21 mouse cellular contexts compared by ENCODE assay signal in the genomic region with DNA sequence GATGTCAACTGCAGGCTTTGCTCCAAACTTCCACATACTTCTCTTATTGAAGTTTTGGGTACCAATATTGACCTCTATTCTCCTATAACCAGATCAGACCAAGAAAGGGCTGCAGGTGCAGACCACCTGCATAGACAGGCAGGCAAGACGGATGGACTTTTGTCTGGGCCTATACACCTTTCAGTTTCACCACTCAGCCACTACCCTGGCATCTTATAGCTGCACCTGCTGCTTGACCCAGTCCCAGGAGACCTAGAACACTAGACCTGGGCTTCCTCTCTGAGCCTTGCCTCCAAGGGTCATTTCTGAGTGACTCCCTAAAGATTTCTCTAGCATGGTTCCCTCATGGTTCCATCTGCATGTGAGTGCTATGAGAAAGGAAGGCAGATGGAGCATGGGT. TPM values are rescaled to one million over a fixed set of nuclear protein-coding genes. Genes with fewer than 3 reads are reported as not detected.
DNase-seq lines count a peak whose midpoint lies in the region; ATAC-seq lines count a peak whose summit lies in the region.
"Had no signal": no experiment of that assay in that cellular context is flagged by ENCODE, and none has a peak within 500 bp of the region (broad histone marks: within the 10 kb centered on the region; RNA-seq: fewer than 3 reads in every experiment).

No protein-coding gene starts in this region.

- no peak overlapping the region for H3K4me3 ChIP-seq in heart, embryonic 11.5 days (ENCODE audit: low read depth, low read length)
- no peak overlapping the region for H3K4me3 ChIP-seq in midbrain, embryonic 11.5 days (ENCODE audit: low read depth, low read length)
- H3K4me3 ChIP-seq in midbrain, embryonic 10.5 days: no peak overlapping the region
- no peak overlapping the region for H3K4me3 ChIP-seq in liver, embryonic 12.5 days
- H3K4me3 ChIP-seq: embryonic facial prominence, embryonic 15.5 days; forebrain, embryonic 12.5 days; hindbrain, embryonic 12.5 days; kidney, embryonic 15.5 days; myocyte had no signal

- no peak overlapping the region for H3K9ac ChIP-seq in heart, embryonic 11.5 days (ENCODE audit: low read depth, low read length)
- no peak overlapping the region for H3K9ac ChIP-seq in midbrain, embryonic 11.5 days (ENCODE audit: low read length)
- peak overlapping the region; percentile 72 for H3K9ac ChIP-seq in liver, embryonic 12.5 days
- H3K9ac ChIP-seq: embryonic facial prominence, embryonic 15.5 days; forebrain, embryonic 12.5 days; hindbrain, embryonic 12.5 days; kidney, embryonic 15.5 days had no signal

- H3K9me3 ChIP-seq in heart, embryonic 11.5 days (replicated peaks; ENCODE audit: control insufficient read depth, low read length): no peaks in the 10 kb centered on the region
- H3K9me3 ChIP-seq in midbrain, embryonic 11.5 days (ENCODE audit: control insufficient read depth, low read length): no peaks in the 10 kb centered on the region
- H3K9me3 ChIP-seq in midbrain, embryonic 10.5 days (replicated peaks): no peaks in the 10 kb centered on the region
- H3K9me3 ChIP-seq in liver, embryonic 12.5 days (replicated peaks): no peaks in the 10 kb centered on the region
- H3K9me3 ChIP-seq: embryonic facial prominence, embryonic 15.5 days; forebrain, embryonic 12.5 days; hindbrain, embryonic 12.5 days; kidney, embryonic 15.5 days had no signal

- H3K27ac ChIP-seq in heart, embryonic 11.5 days (ENCODE audit: low read depth, low read length): peak overlapping the region; percentile 87
- no peak overlapping the region for H3K27ac ChIP-seq in midbrain, embryonic 11.5 days (ENCODE audit: low read depth, low read length)
- H3K27ac ChIP-seq in midbrain, embryonic 10.5 days (replicated peaks): no peak overlapping the region
- peak overlapping the region; percentile 100 for H3K27ac ChIP-seq in liver, embryonic 12.5 days
- H3K27ac ChIP-seq: embryonic facial prominence, embryonic 15.5 days; forebrain, embryonic 12.5 days; hindbrain, embryonic 12.5 days; kidney, embryonic 15.5 days had no signal

- 86% methylated on average over 1 of the region's 1 CpGs for WGBS in heart, embryonic 11.5 days (ENCODE audit: insufficient replicate concordance)
- WGBS in midbrain, embryonic 11.5 days: 96% methylated on average over 1 of the region's 1 CpGs
- 94% methylated on average over 1 of the region's 1 CpGs for WGBS in midbrain, embryonic 10.5 days
- WGBS in liver, embryonic 12.5 days (ENCODE audit: insufficient replicate concordance): 90% methylated on average over 1 of the region's 1 CpGs

- H3K36me3 ChIP-seq in heart, embryonic 11.5 days (ENCODE audit: control insufficient read depth, insufficient read depth, low read length): no peaks in the 10 kb centered on the region
- H3K36me3 ChIP-seq in midbrain, embryonic 11.5 days (ENCODE audit: control insufficient read depth, insufficient read depth, low read length): no peaks in the 10 kb centered on the region; the same call in 1 of the 2 replicates
- peaks cover 36% of the 10 kb centered on the region for H3K36me3 ChIP-seq in midbrain, embryonic 10.5 days
- peaks cover 43% of the 10 kb centered on the region for H3K36me3 ChIP-seq in liver, embryonic 12.5 days
- H3K36me3 ChIP-seq: embryonic facial prominence, embryonic 15.5 days; hindbrain, embryonic 12.5 days had no signal

- peaks cover 63% of the 10 kb centered on the region for H3K4me1 ChIP-seq in heart, embryonic 11.5 days (ENCODE audit: control insufficient read depth, insufficient read depth, low read length)
- H3K4me1 ChIP-seq in midbrain, embryonic 11.5 days (ENCODE audit: control insufficient read depth, insufficient read depth, low read length): 0 out of 2 replicates have a peak, but pooled peaks cover 3% of the 10 kb centered on the region
- H3K4me1 ChIP-seq in midbrain, embryonic 10.5 days: peaks cover 37% of the 10 kb centered on the region
- peaks cover 100% of the 10 kb centered on the region for H3K4me1 ChIP-seq in liver, embryonic 12.5 days

- DNase-seq in heart, adult 11 months: no peak
- DNase-seq in midbrain, embryonic 11.5 days (ENCODE audit: low spot score, missing footprints): peak; percentile 41
- no peak for DNase-seq in midbrain, embryonic 10.5 days (ENCODE audit: low spot score)
- DNase-seq in thymus, postnatal 4 days: peak; percentile 25
- DNase-seq in adrenal gland, adult 2 months: no peak
- DNase-seq: adrenal gland, postnatal 36 days; cerebellum, adult 9-11 months; embryo, embryonic 11 days; gastrocnemius, postnatal 25 days; left cerebral cortex, postnatal 4 days; lung, adult 2 months; lung, postnatal 36 days; midbrain, embryonic 14.5 days; retina, postnatal 1 day had no signal

- no peak overlapping the region for H3K4me2 ChIP-seq in heart, embryonic 11.5 days
- H3K4me2 ChIP-seq in midbrain, embryonic 11.5 days: no peak overlapping the region
- H3K4me2 ChIP-seq in liver, embryonic 12.5 days: peak overlapping the region; percentile 66
- H3K4me2 ChIP-seq: embryonic facial prominence, embryonic 15.5 days; forebrain, embryonic 12.5 days; hindbrain, embryonic 12.5 days; kidney, embryonic 15.5 days had no signal

- ATAC-seq in heart, embryonic 11.5 days (replicated peaks; ENCODE audit: insufficient number of reproducible peaks, low FRiP score, low TSS enrichment): no peak
- ATAC-seq in midbrain, embryonic 11.5 days (ENCODE audit: low FRiP score): no peak
- ATAC-seq in liver, embryonic 12.5 days: no peak

- H3K27me3 ChIP-seq in heart, embryonic 11.5 days (ENCODE audit: control insufficient read depth, insufficient read depth, low read length): no peaks in the 10 kb centered on the region
- no peaks in the 10 kb centered on the region for H3K27me3 ChIP-seq in midbrain, embryonic 11.5 days (ENCODE audit: control insufficient read depth, insufficient read depth, low read length)
- H3K27me3 ChIP-seq in midbrain, embryonic 10.5 days (ENCODE audit: low read depth, poor library complexity, severe bottlenecking): no peaks in the 10 kb centered on the region
- no peaks in the 10 kb centered on the region for H3K27me3 ChIP-seq in liver, embryonic 12.5 days (replicated peaks)
- H3K27me3 ChIP-seq: embryonic facial prominence, embryonic 15.5 days; forebrain, embryonic 12.5 days; hindbrain, embryonic 12.5 days; kidney, embryonic 15.5 days had no signal

RNA-seq across cellular contexts. Expression of a gene that starts 18.3 kb away (rescaled TPM):
- 69.8 and 73.1 TPM in 2 replicates for polyA plus RNA-seq in heart, embryonic 11.5 days (2014; fragmentation: Nextera tagmentation; extraction: Ambion mirVana)
- polyA plus RNA-seq in midbrain, embryonic 11.5 days (2014; fragmentation: Nextera tagmentation; extraction: Ambion mirVana): 120 and 125 TPM in 2 replicates
- polyA plus RNA-seq in midbrain, embryonic 10.5 days (2016; fragmentation: Nextera tagmentation; extraction: Ambion mirVana): 107 and 128 TPM in 2 replicates
- polyA plus RNA-seq in liver, embryonic 12.5 days (2016; fragmentation: Nextera tagmentation; extraction: Ambion mirVana): 127 and 137 TPM in 2 replicates
- 10 to 100 TPM; 54.3 to 79.7 TPM for total RNA-seq in adrenal gland, adult 2 months (2021)
- 42.4 and 43.8 TPM in 2 replicates for polyA plus RNA-seq in adrenal gland, adult 2 months (2012; rRNA removed)

RNA-seq across cellular contexts. Expression of a gene that starts 34.5 kb away (rescaled TPM):
- polyA plus RNA-seq in heart, embryonic 11.5 days (2014; fragmentation: Nextera tagmentation; extraction: Ambion mirVana): 81.0 and 88.3 TPM in 2 replicates
- 166 and 187 TPM in 2 replicates for polyA plus RNA-seq in midbrain, embryonic 11.5 days (2014; fragmentation: Nextera tagmentation; extraction: Ambion mirVana)
- 153 TPM in 2 replicates for polyA plus RNA-seq in midbrain, embryonic 10.5 days (2016; fragmentation: Nextera tagmentation; extraction: Ambion mirVana)
- polyA plus RNA-seq in liver, embryonic 12.5 days (2016; fragmentation: Nextera tagmentation; extraction: Ambion mirVana): 88.0 and 89.9 TPM in 2 replicates
- 1 to 10 TPM; 2.0 to 4.2 TPM for total RNA-seq in adrenal gland, adult 2 months (2021)
- 0.18 and 0.40 TPM in 2 replicates for polyA plus RNA-seq in adrenal gland, adult 2 months (2012; rRNA removed)

RNA-seq across cellular contexts. Expression of a gene that starts 59.3 kb away (rescaled TPM):
- 22.4 and 22.5 TPM in 2 replicates for polyA plus RNA-seq in heart, embryonic 11.5 days (2014; fragmentation: Nextera tagmentation; extraction: Ambion mirVana)
- polyA plus RNA-seq in midbrain, embryonic 11.5 days (2014; fragmentation: Nextera tagmentation; extraction: Ambion mirVana): 2.8 and 3.7 TPM in 2 replicates
- polyA plus RNA-seq in midbrain, embryonic 10.5 days (2016; fragmentation: Nextera tagmentation; extraction: Ambion mirVana): 4.2 and 4.6 TPM in 2 replicates
- polyA plus RNA-seq in liver, embryonic 12.5 days (2016; fragmentation: Nextera tagmentation; extraction: Ambion mirVana): 2.5 and 3.4 TPM in 2 replicates
- total RNA-seq in adrenal gland, adult 2 months (2021): 1 to 10 TPM; 1.4 to 3.4 TPM
- polyA plus RNA-seq in adrenal gland, adult 2 months (2012; rRNA removed): 3.9 and 4.4 TPM in 2 replicates
- polyA plus RNA-seq: myocyte had no signal

Comparison
In these comparisons a context has a peak if more than half of its experiments do, and no peak if none do; other contexts are left out.
1. DNase-seq: peak in midbrain, embryonic 11.5 days (single experiment) and thymus, postnatal 4 days (single experiment); none in heart, adult 11 months (single experiment), midbrain, embryonic 10.5 days (single experiment) and adrenal gland, adult 2 months (single experiment).
2. H3K27ac ChIP-seq: peak in heart, embryonic 11.5 days (single experiment) and liver, embryonic 12.5 days (single experiment); none in midbrain, embryonic 11.5 days (single experiment) and midbrain, embryonic 10.5 days (single experiment).
3. RNA of a gene that starts 34.5 kb away (polyA plus RNA-seq): 166 to 187 TPM in midbrain, embryonic 11.5 days, 153 TPM in midbrain, embryonic 10.5 days, 81.0 to 88.3 TPM in heart, embryonic 11.5 days and 88.0 to 89.9 TPM in liver, embryonic 12.5 days; 0.18 to 0.40 TPM in adrenal gland, adult 2 months; every median in the first group is over 10 times any median in the second.